Comparison of ENCODE assay signal across 8 mouse cellular contexts in genomic region chr16:27140037-27140436, GRCm38 (mm10).
DNase-seq lines count a peak whose midpoint lies in the region; ATAC-seq lines count a peak whose summit lies in the region.

No protein-coding gene starts in this region.

- no peak overlapping the region for H3K4me3 ChIP-seq in heart, embryonic 11.5 days (ENCODE audit: low read depth, low read length)
- no peak overlapping the region for H3K4me3 ChIP-seq in midbrain, embryonic 12.5 days

- no peak overlapping the region for H3K4me2 ChIP-seq in heart, embryonic 11.5 days
- H3K4me2 ChIP-seq in midbrain, embryonic 12.5 days (replicated peaks) = no peak overlapping the region

- H3K27ac ChIP-seq in heart, embryonic 11.5 days (ENCODE audit: low read depth, low read length) = no peak overlapping the region
- H3K27ac ChIP-seq in midbrain, embryonic 12.5 days (replicated peaks) = no peak overlapping the region

- H3K9ac ChIP-seq in heart, embryonic 11.5 days (ENCODE audit: low read depth, low read length) = no peak overlapping the region
- H3K9ac ChIP-seq in midbrain, embryonic 12.5 days (replicated peaks) = no peak overlapping the region

- no peaks in the 10 kb centered on the region for H3K9me3 ChIP-seq in heart, embryonic 11.5 days (replicated peaks; ENCODE audit: control insufficient read depth, low read length)
- H3K9me3 ChIP-seq in midbrain, embryonic 12.5 days = no peaks in the 10 kb centered on the region

- H3K36me3 ChIP-seq in heart, embryonic 11.5 days (ENCODE audit: control insufficient read depth, insufficient read depth, low read length) = no peaks in the 10 kb centered on the region
- H3K36me3 ChIP-seq in midbrain, embryonic 12.5 days = no peaks in the 10 kb centered on the region
- no peaks in the 10 kb centered on the region for H3K36me3 ChIP-seq in splenic B cell, adult 2 months (ENCODE audit: control insufficient read depth, insufficient read depth, low read length, poor library complexity, severe bottlenecking)

- ATAC-seq in heart, embryonic 11.5 days (replicated peaks; ENCODE audit: insufficient number of reproducible peaks, low FRiP score, low TSS enrichment) = no peak
- ATAC-seq in granulocyte monocyte progenitor cell, adult 5-6 weeks (replicated peaks; ENCODE audit: poor library complexity, severe bottlenecking) = 0 out of 2 replicates have a peak, but pooled peaks have one; percentile 40
- ATAC-seq in midbrain, embryonic 12.5 days (ENCODE audit: low FRiP score, low read depth) = peak; percentile 56; the same call in 1 of the 2 replicates

- no peaks in the 10 kb centered on the region for H3K4me1 ChIP-seq in heart, embryonic 11.5 days (ENCODE audit: control insufficient read depth, insufficient read depth, low read length)
- no peaks in the 10 kb centered on the region for H3K4me1 ChIP-seq in midbrain, embryonic 12.5 days

- 12% methylated on average over 3 of the region's 3 CpGs for WGBS in heart, embryonic 11.5 days (ENCODE audit: insufficient replicate concordance)
- 20% methylated on average over 3 of the region's 3 CpGs for WGBS in midbrain, embryonic 12.5 days

- DNase-seq in heart, adult 18-20 months = peak; percentile 16 to 70
- peak; percentile 8 for DNase-seq in MN1 (ENCODE audit: low spot score)
- peak; percentile 44 to 71 for DNase-seq in cerebellum, postnatal 25 days
- peak; percentile 30 for DNase-seq in left cerebral cortex, adult 11 months (ENCODE audit: low spot score)
- peak; percentile 70 for DNase-seq in splenic B cell, adult 2 months (ENCODE audit: low read depth, low spot score)

- no peaks in the 10 kb centered on the region for H3K27me3 ChIP-seq in heart, embryonic 11.5 days (ENCODE audit: control insufficient read depth, insufficient read depth, low read length)
- no peaks in the 10 kb centered on the region for H3K27me3 ChIP-seq in midbrain, embryonic 12.5 days
- no peaks in the 10 kb centered on the region for H3K27me3 ChIP-seq in splenic B cell, adult 2 months (ENCODE audit: control insufficient read depth, insufficient read depth, low read length, poor library complexity, severe bottlenecking)

Comparison
In these comparisons a context has a peak if more than half of its experiments do, and no peak if none do; other contexts are left out.
1. DNase-seq: peak in every context shown above with its lines; median percentile 70 in splenic B cell, adult 2 months; 58 in cerebellum, postnatal 25 days; 43 in heart, adult 18-20 months; 30 in left cerebral cortex, adult 11 months; 8 in MN1.